Mouse (Mus musculus): ENCODE measurements around the gene Dtx2.

GRCm38 (mm10) chr5:136073526-136073925, 78.9 kb downstream of the Dtx2 start:
- no peak for TF ChIP-seq CTCF (IDR thresholded peaks at IDR 0.05)
- TF ChIP-seq POLR2A (IDR thresholded peaks at IDR 0.05; ENCODE audit: insufficient read depth, low read depth, low read length) = no peak
